Mouse (Mus musculus) limb, embryonic 15.5 days (tissue): ENCODE results near the gene Vmn1r199. TPM values are rescaled to one million over a fixed set of nuclear protein-coding genes. Genes with fewer than 3 reads are reported as not detected.
A peak's percentile ranks its signal among the peaks of the same experiment; 100 is the strongest.
"Not testable (repeated sequence)": the region's sequence is repeated elsewhere in the genome, so short reads cannot be mapped to it uniquely, and the experiment has no call there.

Experiments used
- ATAC-seq: fragments of 200-750 bp; cut with Nextera tagmentation; 2 replicates; pipeline ENCODE4 v1.8.0; 2017; ENCODE audit warnings: low read depth, moderate TSS enrichment; ENCODE audit not compliant: insufficient number of reproducible peaks, low FRiP score, low TSS enrichment
- H3K27ac ChIP-seq: fragments of 300-500 bp; sonication (generic); 2 replicates; pipeline ENCODE4 v1.5.1; 2015; ENCODE audit warnings: moderate library complexity, mild to moderate bottlenecking, inconsistent platforms
- H3K27me3 ChIP-seq: fragments of 300-500 bp; sonication (generic); 2 replicates; pipeline ENCODE4 v1.6.1; 2015; ENCODE audit warnings: inconsistent platforms
- H3K36me3 ChIP-seq: fragments of 300-500 bp; sonication (generic); 2 replicates; pipeline ENCODE4 v1.6.1; 2015; ENCODE audit warnings: inconsistent platforms
- H3K4me1 ChIP-seq: fragments of 300-500 bp; sonication (generic); 2 replicates; pipeline ENCODE4 v1.6.1; 2015; ENCODE audit warnings: inconsistent platforms
- H3K4me2 ChIP-seq: fragments of 300-500 bp; sonication (generic); 2 replicates; pipeline ENCODE4 v1.6.1; 2015; ENCODE audit warnings: mild to moderate bottlenecking, inconsistent platforms
- H3K4me3 ChIP-seq: fragments of 300-500 bp; sonication (generic); 2 replicates; pipeline ENCODE4 v1.5.1; 2015; ENCODE audit warnings: mild to moderate bottlenecking, inconsistent platforms
- H3K9ac ChIP-seq: fragments of 300-500 bp; sonication (generic); 2 replicates; pipeline ENCODE4 v1.6.1; 2015; ENCODE audit warnings: inconsistent platforms
- H3K9me3 ChIP-seq: fragments of 300-500 bp; sonication (generic); 2 replicates; pipeline ENCODE4 v1.6.1; 2016; ENCODE audit warnings: inconsistent platforms
- WGBS: fragments of 180-500 bp; shearing (Covaris S2); methylation state at CpG from one replicate; pipeline ENCODE4 v1.1.7; 2015; 5-methylcytosine and 5-hydroxymethylcytosine counted together
- polyA plus RNA-seq: library from polyadenylated mRNA; unstranded; fragments of >200 nt; fragmentation: Nextera tagmentation; extraction: Ambion mirVana; gene quantifications from 2 replicates; pipeline ENCODE4 v1.2.1, GENCODE M21; 2015

Gene Vmn1r199
- polyA plus RNA-seq = not detected in 2 replicates

DNA sequence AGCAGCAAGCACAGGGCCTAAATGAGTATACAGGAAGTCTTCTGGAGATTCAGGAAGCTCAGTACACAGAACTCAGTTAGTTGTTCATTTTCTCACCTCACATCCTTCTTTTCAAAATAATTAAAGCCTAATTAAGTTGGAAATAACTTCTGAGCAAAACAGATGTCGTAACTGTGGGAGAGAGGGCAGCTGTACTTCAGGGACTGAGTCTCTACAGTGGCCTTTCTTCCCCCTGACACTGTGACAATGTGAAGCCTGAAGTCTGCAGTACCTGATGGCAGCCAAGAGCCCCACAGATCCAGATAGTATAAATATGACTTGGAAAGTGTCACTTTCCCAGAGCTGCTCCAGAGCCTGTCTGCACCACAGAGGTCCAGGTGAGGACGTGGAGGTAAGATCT, at the start of gene Vmn1r199:
TSS of gene Vmn1r199 (plus strand) at position 301 of the 400 bp plus-strand sequence.
- H3K4me3 ChIP-seq = no peak within 1 kb of the TSS
- H3K27ac ChIP-seq = no peak within 1 kb of the TSS
- ATAC-seq = no peak
- H3K36me3 ChIP-seq = no peaks in the 10 kb centered on the region
- H3K9me3 ChIP-seq = no peaks in the 10 kb centered on the region
- 68% methylated on average over 2 of the region's 2 CpGs for WGBS
- no peaks in the 10 kb centered on the region for H3K27me3 ChIP-seq
- H3K4me1 ChIP-seq = no peaks in the 10 kb centered on the region
- no peak within 1 kb of the TSS for H3K4me2 ChIP-seq
- no peak within 1 kb of the TSS for H3K9ac ChIP-seq

DNA sequence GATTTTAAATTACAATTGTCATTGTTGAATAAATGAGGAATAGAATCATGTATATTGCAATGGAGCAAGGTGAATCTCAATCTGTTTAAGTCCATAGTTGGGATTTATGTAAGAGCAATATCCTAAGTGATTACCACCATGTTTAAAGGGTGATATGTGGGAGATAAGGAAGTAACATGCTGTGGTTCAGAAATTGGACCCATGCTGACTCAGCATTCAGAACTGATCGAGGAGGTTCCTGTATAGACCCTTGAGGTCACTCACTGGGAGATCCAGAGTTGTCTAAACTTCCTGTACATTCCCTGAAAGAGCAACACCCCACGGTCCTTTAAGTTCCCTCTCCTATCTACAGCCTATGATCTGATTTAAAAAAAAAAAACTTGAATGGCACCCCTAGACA, 46.3 kb upstream of the Vmn1r199 start:
- H3K27ac ChIP-seq = no peak overlapping the region
- WGBS = 76% methylated on average over 2 of the region's 2 CpGs
- no peak overlapping the region for H3K9ac ChIP-seq
- no peaks in the 10 kb centered on the region for H3K27me3 ChIP-seq
- ATAC-seq = no peak
- H3K36me3 ChIP-seq = no peaks in the 10 kb centered on the region
- no peaks in the 10 kb centered on the region for H3K4me1 ChIP-seq
- H3K4me3 ChIP-seq = no peak overlapping the region
- H3K4me2 ChIP-seq = no peak overlapping the region
- H3K9me3 ChIP-seq = no peaks in the 10 kb centered on the region

DNA sequence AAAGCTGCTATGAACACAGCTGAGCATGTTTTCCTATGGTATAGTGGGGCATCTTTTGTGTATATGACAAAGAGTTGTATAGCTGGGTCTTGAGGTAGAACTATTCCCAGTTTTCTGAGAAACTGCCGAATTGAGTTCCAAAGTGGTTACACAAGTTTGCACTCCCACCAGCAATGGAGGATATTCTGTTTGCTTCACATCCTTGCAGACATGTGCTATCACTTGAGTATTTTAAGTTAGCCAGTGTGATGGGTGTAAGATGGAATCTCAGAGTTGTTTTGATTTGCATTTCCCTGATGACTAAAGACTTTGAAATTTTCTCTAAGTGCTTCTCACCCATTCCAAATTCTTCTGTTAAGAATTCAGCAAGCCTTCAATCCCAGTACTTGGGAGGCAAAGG, 44.1 kb upstream of the Vmn1r199 start:
- no peak for ATAC-seq
- 84% methylated on average over 1 of the region's 1 CpGs for WGBS
- no peaks in the 10 kb centered on the region for H3K36me3 ChIP-seq
- no peak overlapping the region for H3K4me3 ChIP-seq
- H3K9ac ChIP-seq = no peak overlapping the region
- H3K4me2 ChIP-seq = no peak overlapping the region
- no peaks in the 10 kb centered on the region for H3K4me1 ChIP-seq
- H3K27me3 ChIP-seq = no peaks in the 10 kb centered on the region
- no peaks in the 10 kb centered on the region for H3K9me3 ChIP-seq
- no peak overlapping the region for H3K27ac ChIP-seq

DNA sequence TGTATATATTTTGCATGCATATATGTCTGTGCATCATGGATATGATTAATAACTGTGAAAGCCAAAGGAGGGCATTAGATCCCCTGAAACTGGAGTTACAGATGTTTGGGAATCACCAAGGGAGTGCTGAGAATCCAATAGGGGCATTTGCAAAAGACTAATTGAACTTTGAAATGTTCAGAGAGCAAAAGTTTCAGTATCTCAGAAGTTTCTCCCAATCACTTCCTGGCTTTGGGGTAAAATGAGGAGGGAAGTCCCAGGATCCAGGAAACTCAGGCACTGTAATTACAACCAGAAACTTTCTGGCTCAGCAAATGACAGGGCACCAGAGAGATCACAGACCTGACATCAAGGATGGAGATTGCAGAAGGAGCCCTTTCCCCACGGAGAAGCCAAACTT, 29.6 kb upstream of the Vmn1r199 start, which contains the start of gene Vmn1r198:
TSS of gene Vmn1r198 (plus strand) at position 301 of the 400 bp plus-strand sequence.
- no peak within 1 kb of the TSS for H3K4me2 ChIP-seq
- H3K4me3 ChIP-seq = no peak within 1 kb of the TSS
- H3K9ac ChIP-seq = no peak within 1 kb of the TSS
- no peaks in the 10 kb centered on the region for H3K4me1 ChIP-seq
- no peaks in the 10 kb centered on the region for H3K36me3 ChIP-seq
- WGBS = 17% methylated on average over 1 of the region's 1 CpGs
- ATAC-seq = no peak
- H3K27me3 ChIP-seq = no peaks in the 10 kb centered on the region
- H3K9me3 ChIP-seq = no peaks in the 10 kb centered on the region
- H3K27ac ChIP-seq = no peak within 1 kb of the TSS

DNA sequence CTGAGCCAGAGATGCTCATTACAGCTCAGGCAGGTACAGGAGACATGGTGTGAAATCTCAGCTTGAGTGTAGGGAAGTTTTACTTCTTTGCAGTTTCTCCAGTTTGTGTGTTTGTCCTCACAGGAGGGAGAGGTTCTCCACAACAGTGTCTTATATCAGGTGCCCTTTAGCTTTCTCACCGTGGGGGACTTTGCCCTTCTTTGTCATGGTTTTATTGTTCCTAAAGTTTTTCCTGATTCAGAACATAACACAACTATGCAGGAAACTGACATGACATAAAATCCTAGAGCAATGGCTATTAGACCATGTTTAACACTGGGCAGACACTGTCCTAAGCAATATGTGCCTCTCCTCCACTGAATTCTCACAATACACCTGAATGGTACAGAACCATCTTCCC, 28.8 kb upstream of the Vmn1r199 start:
- Histone ChIP-seq H3K9me3 (no peaks in the 10 kb centered on the region), H3K36me3 (no peaks in the 10 kb centered on the region), H3K9ac (no peak overlapping the region), H3K27me3 (no peaks in the 10 kb centered on the region), H3K4me3 (no peak overlapping the region), H3K4me1 (no peaks in the 10 kb centered on the region), H3K27ac (no peak overlapping the region), H3K4me2 (no peak overlapping the region)
- no peak for ATAC-seq
- WGBS = 76% methylated on average over 1 of the region's 1 CpGs

DNA sequence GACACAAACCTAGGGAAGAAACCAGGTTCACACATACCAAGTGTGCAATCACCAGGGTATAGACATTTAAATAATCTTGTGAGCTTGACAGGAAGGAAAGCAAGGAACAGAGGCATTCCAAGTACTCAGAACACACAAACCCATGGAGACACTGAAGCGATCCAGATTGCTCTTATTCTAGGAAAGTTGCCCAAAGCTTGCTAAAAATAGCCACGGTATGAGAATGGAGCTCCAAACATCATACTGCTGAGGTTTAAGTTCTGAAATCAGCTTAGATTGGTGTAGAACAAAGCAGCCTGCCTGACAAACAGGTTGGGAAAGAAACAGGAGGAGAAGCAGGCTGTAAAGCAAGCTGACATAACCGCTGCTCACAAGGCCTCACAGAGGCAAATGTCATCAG, 1.5 kb downstream of the Vmn1r199 start:
- not testable (repeated sequence) for H3K36me3 ChIP-seq, H3K27me3 ChIP-seq, H3K4me2 ChIP-seq, H3K4me3 ChIP-seq, H3K9ac ChIP-seq, H3K9me3 ChIP-seq, H3K4me1 ChIP-seq
- 0 out of 2 replicates have a peak, but pooled peaks have one; percentile 55 for ATAC-seq
- 53% methylated on average over 3 of the region's 3 CpGs for WGBS
- peak overlapping the region; percentile 50 for H3K27ac ChIP-seq

DNA sequence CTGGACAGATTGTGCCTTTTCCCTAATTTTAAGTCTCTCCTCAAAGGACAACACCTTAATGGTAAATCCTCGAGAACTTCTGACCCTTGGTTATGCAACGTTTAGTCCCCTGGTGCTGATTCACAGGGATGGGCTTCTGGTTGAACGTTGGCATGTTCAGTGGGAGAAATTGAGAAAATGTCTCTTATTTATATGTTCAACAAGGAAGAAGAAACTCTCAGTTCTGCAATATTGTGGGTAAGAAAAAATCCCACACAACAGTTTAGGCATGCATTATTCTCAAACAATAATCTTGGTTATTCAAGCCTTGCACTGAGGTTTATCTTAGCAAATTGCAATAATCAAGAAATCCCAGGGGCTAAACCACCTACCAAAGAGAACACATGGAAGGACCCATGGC, 3.8 kb downstream of the Vmn1r199 start:
- Histone ChIP-seq H3K9ac (no peak overlapping the region), H3K27ac (no peak overlapping the region), H3K9me3 (no peaks in the 10 kb centered on the region), H3K27me3 (no peaks in the 10 kb centered on the region), H3K4me3 (no peak overlapping the region), H3K4me1 (no peaks in the 10 kb centered on the region), H3K36me3 (no peaks in the 10 kb centered on the region), H3K4me2 (no peak overlapping the region)
- WGBS = 75% methylated on average over 3 of the region's 3 CpGs
- ATAC-seq = no peak

DNA sequence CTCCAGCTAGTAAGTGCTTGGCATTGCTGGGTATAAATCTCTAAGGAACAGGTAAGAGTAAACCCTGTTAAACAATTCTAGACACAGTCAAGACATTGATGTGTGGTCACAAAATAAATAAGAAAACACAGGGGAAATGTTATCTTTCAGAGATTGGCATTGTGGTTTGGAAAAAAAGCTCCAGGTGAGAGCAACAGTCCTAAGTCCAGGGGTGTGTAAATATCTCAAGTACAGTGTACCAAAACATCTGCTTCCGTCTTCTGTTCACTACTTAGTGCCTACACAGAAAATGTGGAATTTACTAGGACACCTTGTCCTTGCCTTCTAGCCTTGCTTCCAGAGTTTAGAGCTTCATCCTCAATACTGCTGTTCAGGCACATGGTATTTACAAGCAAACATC, 7.4 kb downstream of the Vmn1r199 start:
- Histone ChIP-seq H3K27me3 (no peaks in the 10 kb centered on the region), H3K9me3 (no peaks in the 10 kb centered on the region)

DNA sequence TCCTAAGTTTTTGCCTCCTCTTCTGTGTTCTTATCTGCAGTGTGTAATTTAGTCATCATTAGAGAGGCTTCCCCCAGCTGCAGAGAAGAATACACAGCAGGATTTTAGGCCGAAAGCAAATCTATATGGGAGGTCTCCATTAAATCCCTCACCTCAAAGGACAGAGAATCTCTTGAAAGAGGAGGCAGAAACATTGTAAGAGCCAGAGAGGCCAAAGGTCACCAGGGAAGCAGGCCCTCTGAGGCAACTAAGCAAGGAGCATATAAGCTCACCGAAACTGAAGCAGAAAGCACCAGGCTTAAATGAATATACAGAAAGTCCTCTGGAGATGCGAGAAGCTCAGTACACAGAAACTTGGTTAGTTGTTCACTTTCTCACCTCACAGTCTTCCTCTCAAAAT, 10.5 kb downstream of the Vmn1r199 start, which contains the start of gene Vmn1r200:
TSS of gene Vmn1r200 (plus strand) at position 301 of the 400 bp plus-strand sequence.
- no peaks in the 10 kb centered on the region for H3K36me3 ChIP-seq
- no peaks in the 10 kb centered on the region for H3K27me3 ChIP-seq
- H3K27ac ChIP-seq = no peak within 1 kb of the TSS
- H3K9me3 ChIP-seq = no peaks in the 10 kb centered on the region
- no peak within 1 kb of the TSS for H3K4me2 ChIP-seq
- H3K9ac ChIP-seq = no peak within 1 kb of the TSS
- WGBS = 37% methylated on average over 3 of the region's 3 CpGs
- H3K4me1 ChIP-seq = no peaks in the 10 kb centered on the region
- no peak for ATAC-seq
- H3K4me3 ChIP-seq = no peak within 1 kb of the TSS

More for the DNA sequence above, 7.4 kb downstream of the Vmn1r199 start:
- H3K9ac ChIP-seq = no peak overlapping the region
- H3K36me3 ChIP-seq = no peaks in the 10 kb centered on the region
- H3K4me3 ChIP-seq = no peak overlapping the region
- H3K4me1 ChIP-seq = no peaks in the 10 kb centered on the region
- WGBS = 86% methylated on average over 1 of the region's 1 CpGs
- ATAC-seq = no peak
- no peak overlapping the region for H3K27ac ChIP-seq
- H3K4me2 ChIP-seq = no peak overlapping the region

DNA sequence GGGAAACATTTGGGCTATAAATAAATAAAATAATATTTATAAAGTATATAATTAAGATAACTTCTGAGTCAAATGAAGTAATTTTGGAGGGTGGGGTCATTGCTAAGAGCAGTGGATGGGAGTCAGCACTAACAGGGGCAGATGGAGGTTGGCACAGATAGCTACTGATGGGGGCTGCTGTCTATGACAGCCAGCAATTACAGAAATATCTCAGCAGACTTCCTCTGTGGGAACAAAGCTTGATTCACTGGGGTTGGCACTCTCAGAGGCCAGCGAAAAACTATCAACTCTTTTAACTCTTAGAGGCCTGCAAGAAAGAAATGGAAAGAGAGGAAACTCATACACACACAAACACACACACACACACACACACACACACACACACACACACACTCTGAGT, 23.4 kb downstream of the Vmn1r199 start:
- WGBS = 71% methylated on average over 1 of the region's 1 CpGs
- no peak for ATAC-seq
- Histone ChIP-seq H3K9me3 (0 out of 2 replicates have a peak, but pooled peaks cover 6% of the 10 kb centered on the region), H3K4me3 (no peak overlapping the region), H3K36me3 (no peaks in the 10 kb centered on the region), H3K27me3 (no peaks in the 10 kb centered on the region), H3K4me1 (no peaks in the 10 kb centered on the region), H3K27ac (no peak overlapping the region), H3K4me2 (no peak overlapping the region), H3K9ac (no peak overlapping the region)

Other genes with a start within 250 kb of the Vmn1r199 start
- gene Vmn1r191, start 195.8 kb upstream of the Vmn1r199 start, polyA plus RNA-seq = not detected in 2 replicates
- gene Vmn1r192, start 188.7 kb upstream of the Vmn1r199 start, polyA plus RNA-seq = not detected in 2 replicates
- gene Vmn1r193, start 156.7 kb upstream of the Vmn1r199 start, polyA plus RNA-seq = not detected in 2 replicates
- not detected in 2 replicates for gene Vmn1r194, start 135.6 kb upstream of the Vmn1r199 start, polyA plus RNA-seq
- not detected in 2 replicates for gene Vmn1r195, start 109.3 kb upstream of the Vmn1r199 start, polyA plus RNA-seq
- not detected in 2 replicates for gene Vmn1r196, start 89.9 kb upstream of the Vmn1r199 start, polyA plus RNA-seq
- gene Vmn1r197, start 55.2 kb upstream of the Vmn1r199 start, polyA plus RNA-seq = not detected in 2 replicates
- not detected in 2 replicates for gene Vmn1r198, start 29.5 kb upstream of the Vmn1r199 start, polyA plus RNA-seq
- not detected in 2 replicates for gene Vmn1r200, start 10.6 kb downstream of the Vmn1r199 start, polyA plus RNA-seq
- gene Vmn1r201, start 92.1 kb downstream of the Vmn1r199 start, polyA plus RNA-seq = not detected in 2 replicates
- gene Vmn1r202, start 125.6 kb downstream of the Vmn1r199 start, polyA plus RNA-seq = not detected in 2 replicates
- not detected in 2 replicates for gene Vmn1r203, start 138.3 kb downstream of the Vmn1r199 start, polyA plus RNA-seq
- not detected in 2 replicates for gene Vmn1r204, start 173.4 kb downstream of the Vmn1r199 start, polyA plus RNA-seq
- gene Vmn1r205, start 213.2 kb downstream of the Vmn1r199 start, polyA plus RNA-seq = not detected in 2 replicates
- gene Vmn1r206, start 244.4 kb downstream of the Vmn1r199 start, polyA plus RNA-seq = not detected in 2 replicates